ENCODE assay signal across 22 mouse cellular contexts in genomic region chr8:80264915-80265314, GRCm38 (mm10).
"Had no signal": no experiment of that assay in that cellular context is flagged by ENCODE, and none has a peak within 500 bp of the region (broad histone marks: within the 10 kb centered on the region; RNA-seq: fewer than 3 reads in every experiment).

No protein-coding gene starts in this region.

- DNase-seq: kidney, adult 2 months; kidney, postnatal 25 days; layer of hippocampus, adult 9-11 months; liver, embryonic 13.5 days; lung, embryonic 14.5 days; lung, postnatal 10 days; lung, postnatal 4 days; right cerebral cortex, adult 18-20 months; right cerebral cortex, postnatal 14 days; right cerebral cortex, postnatal 4 days; spleen, adult 18-20 months; thymus, postnatal 25 days had no signal

- ATAC-seq: intestine, postnatal 0 days; midbrain, embryonic 13.5 days; midbrain, embryonic 16.5 days had no signal

- H3K4me1 ChIP-seq: liver, embryonic 13.5 days; megakaryocyte, embryonic 14.5 days; midbrain, embryonic 10.5 days; stomach, embryonic 15.5 days had no signal

- H3K4me3 ChIP-seq: layer of hippocampus, adult 2 months; limb, embryonic 10.5 days; limb, embryonic 13.5 days; liver, embryonic 13.5 days; megakaryocyte, embryonic 14.5 days; midbrain, embryonic 10.5 days; midbrain, embryonic 13.5 days; stomach, embryonic 15.5 days had no signal

- H3K9ac ChIP-seq: limb, embryonic 13.5 days; liver, embryonic 13.5 days; lung, embryonic 14.5 days; midbrain, embryonic 13.5 days; stomach, embryonic 15.5 days had no signal

- H3K27me3 ChIP-seq: liver, embryonic 13.5 days; megakaryocyte, embryonic 14.5 days; midbrain, embryonic 13.5 days; stomach, embryonic 15.5 days had no signal

- H3K36me3 ChIP-seq: limb, embryonic 10.5 days; limb, embryonic 13.5 days; liver, embryonic 13.5 days; midbrain, embryonic 10.5 days; midbrain, embryonic 13.5 days; stomach, embryonic 15.5 days had no signal

- H3K4me2 ChIP-seq: limb, embryonic 13.5 days; liver, embryonic 13.5 days; lung, embryonic 14.5 days; midbrain, embryonic 13.5 days; stomach, embryonic 15.5 days had no signal

- H3K9me3 ChIP-seq: limb, embryonic 10.5 days; limb, embryonic 13.5 days; liver, embryonic 13.5 days; megakaryocyte, embryonic 14.5 days; midbrain, embryonic 10.5 days; midbrain, embryonic 13.5 days; stomach, embryonic 15.5 days had no signal

- H3K27ac ChIP-seq: kidney, postnatal 0 days; layer of hippocampus, adult 2 months; limb, embryonic 10.5 days; limb, embryonic 13.5 days; liver, embryonic 13.5 days; midbrain, embryonic 10.5 days; midbrain, embryonic 13.5 days; stomach, embryonic 15.5 days had no signal
